Mouse (Mus musculus) right cerebral cortex, adult 2 months (tissue): ENCODE data around the gene Nelfe.
"Not testable (repeated sequence)": the region's sequence is repeated elsewhere in the genome, so short reads cannot be mapped to it uniquely, and the experiment has no call there.

Source experiments
- DNase-seq, 2 experiments: peaks; one replicate each; pipeline ENCODE4 v3.0.0; 2021 to 2022; ENCODE audit warnings: low spot score in 2 of 2

The Nelfe gene

GRCm38 (mm10) chr17:34849722-34850516 is at the start of gene Nelfe, which contains the start of gene Skiv2l:
Gene Nelfe (plus strand): TSS chr17:34850391.
Gene Skiv2l (minus strand): TSS chr17:34850210.
- DNase-seq = peak; percentile 97 to 98

GRCm38 (mm10) chr17:34800781-34801305 is 49.3 kb upstream of the Nelfe start:
- not testable (repeated sequence) for DNase-seq

- DNase-seq = not testable (repeated sequence)
Measured at GRCm38 (mm10) chr17:34802756-34803155, 47.4 kb upstream of the Nelfe start.

DNA sequence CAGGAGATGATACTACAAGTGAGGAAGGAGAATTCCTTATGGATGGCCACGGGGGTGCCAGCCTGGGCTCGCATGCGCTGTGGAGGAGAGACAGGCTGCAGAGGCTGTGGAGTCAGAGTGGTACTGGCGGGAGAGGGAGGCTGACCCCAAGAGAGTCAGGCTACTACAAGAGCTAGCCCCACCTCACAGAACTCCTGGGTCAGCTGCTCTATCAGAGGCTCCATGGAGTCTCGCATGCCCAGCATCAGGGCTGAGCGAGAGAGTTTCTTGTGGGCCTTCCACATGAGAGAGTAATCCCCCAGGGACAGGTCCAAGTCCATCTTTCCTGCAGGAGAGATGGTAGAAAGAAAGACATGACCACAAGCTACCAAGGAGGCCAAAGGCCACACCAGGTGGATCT is 46.8 kb upstream of the Nelfe start:
- DNase-seq = not testable (repeated sequence)

- not testable (repeated sequence) for DNase-seq
Measured at GRCm38 (mm10) chr17:34804301-34804700, 45.9 kb upstream of the Nelfe start, which contains the start of gene Cyp21a1. Gene Cyp21a1 (minus strand): TSS chr17:34804561.

DNA sequence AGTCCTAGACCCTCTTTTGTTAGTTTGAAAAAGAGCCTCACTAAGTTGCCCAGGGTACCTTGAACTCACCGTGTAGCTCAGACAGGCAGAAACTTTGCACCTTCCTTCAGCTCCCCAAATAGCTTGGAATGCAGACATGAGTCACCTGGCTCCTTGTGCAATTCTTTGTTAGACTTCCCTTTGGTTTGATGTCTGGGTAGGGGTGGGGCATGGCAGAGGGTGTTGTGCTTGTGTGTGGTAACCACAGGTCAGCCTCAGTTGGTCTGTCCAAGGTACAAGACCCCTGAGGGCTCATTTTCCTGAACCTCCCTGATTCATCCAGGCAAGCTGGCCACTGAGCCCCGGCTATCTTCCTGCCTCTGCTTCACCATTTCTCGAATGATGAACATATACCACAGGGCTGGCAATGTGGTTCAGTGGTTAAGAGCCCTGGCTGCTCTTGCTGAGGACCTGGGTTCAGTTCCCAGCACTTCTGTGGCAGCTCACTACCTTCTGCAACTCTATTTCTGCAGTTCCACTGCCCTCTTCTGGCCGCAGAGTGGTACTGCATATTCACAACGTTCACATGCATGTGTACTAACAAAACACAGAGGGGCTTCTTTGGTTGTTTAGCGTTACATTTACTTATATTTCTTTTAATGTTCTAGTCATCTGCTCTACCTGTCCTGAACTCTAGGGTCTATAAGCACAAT is 45.2 kb upstream of the Nelfe start:
- no peak for DNase-seq

GRCm38 (mm10) chr17:34807176-34807575 is 43.0 kb upstream of the Nelfe start:
- no peak for DNase-seq

- no peak for DNase-seq
Measured at GRCm38 (mm10) chr17:34808599-34809205, 41.5 kb upstream of the Nelfe start.

- DNase-seq = not testable (repeated sequence)
Measured at GRCm38 (mm10) chr17:34810411-34810810, 39.8 kb upstream of the Nelfe start.

DNA sequence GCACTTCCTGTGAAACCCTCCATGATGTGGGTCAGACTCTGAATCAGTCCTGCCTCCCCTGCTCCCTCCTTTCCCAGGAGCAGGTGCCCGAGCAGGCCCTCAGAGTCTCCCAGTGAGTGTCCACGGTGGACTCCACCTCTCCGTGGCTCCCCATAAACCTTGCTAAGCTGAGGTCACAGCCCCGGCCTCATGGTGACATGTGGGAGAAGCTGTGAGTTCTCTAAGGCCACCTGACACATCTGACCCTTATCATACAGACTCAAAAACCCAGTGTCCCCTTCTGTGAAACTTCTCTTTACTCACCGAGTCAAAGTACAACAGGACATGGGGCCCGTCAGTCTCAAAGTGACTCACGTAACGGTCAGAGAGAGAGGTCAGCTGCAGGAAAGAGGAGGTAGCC is 39.4 kb upstream of the Nelfe start:
- DNase-seq = not testable (repeated sequence)

- no peak for DNase-seq
Measured at GRCm38 (mm10) chr17:34811275-34811674, 38.9 kb upstream of the Nelfe start.

DNA sequence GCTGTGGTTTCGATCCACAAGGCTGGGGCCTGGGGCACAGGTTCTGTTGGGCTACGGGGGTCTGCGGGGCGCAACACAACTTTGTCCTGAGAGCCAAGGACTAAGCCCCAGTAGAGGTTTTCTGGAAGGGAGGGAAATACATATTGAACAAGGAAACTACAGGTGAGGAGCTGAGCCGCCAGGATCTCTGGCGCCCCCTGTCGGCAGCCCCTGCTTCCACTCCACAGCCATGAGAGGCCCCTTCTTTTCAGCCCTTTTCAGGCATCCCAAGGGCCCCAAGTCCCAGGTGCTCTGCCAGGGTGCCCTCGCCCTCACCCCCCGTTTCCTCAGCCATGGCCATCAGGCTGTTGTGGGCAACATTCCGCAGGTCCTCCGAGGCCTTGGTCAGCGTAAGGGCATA is 36.4 kb upstream of the Nelfe start:
- DNase-seq = peak; percentile 28 to 30

- no peak for DNase-seq
Measured at GRCm38 (mm10) chr17:34814818-34815370, 35.3 kb upstream of the Nelfe start.

DNA sequence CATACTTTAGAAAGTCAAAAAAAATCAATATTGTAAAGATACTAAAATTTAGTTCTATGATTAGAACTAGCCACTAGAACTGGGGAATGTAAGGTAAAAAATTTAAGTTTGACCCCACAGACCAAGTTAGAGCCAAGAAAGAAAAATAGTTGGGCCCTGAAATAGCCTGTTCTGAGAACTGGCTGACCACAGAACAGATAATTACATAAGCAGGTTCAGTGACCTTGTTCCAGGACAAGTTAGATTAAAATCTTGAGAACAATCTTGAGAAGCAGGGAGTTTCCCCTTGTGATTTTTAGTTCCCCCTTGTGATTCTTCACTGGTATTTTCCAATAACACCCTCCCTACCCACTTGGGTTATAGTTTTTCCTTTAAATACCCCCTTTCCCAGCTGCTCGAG is 19.4 kb upstream of the Nelfe start:
- not testable (repeated sequence) for DNase-seq

- DNase-seq = no peak
Measured at GRCm38 (mm10) chr17:34836155-34836855, 13.9 kb upstream of the Nelfe start.

DNA sequence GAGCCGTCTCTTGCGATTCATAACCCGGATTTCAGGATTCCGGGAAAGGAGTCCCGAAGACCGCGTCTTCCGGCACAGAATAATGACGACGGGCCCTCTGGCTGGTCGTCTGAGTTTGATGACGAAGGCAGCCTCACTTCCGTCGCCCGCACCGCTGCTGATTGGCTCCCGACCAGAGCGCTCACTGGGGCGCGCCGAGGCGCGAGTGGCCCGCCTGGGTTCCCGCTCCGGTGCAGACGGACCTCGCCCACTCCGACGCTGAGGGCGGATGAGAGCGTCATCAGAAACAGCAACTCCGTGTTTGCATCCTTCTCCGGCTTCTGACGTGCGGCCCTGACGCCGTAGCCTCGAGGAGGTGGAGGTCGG is 13.4 kb upstream of the Nelfe start, which contains the start of the genes Stk19 and Dxo:
Stk19 (minus strand) TSS at position 90 of the 366 bp plus-strand sequence.
Dxo (plus strand) TSS at position 164 of the 366 bp plus-strand sequence.
- DNase-seq = peak; percentile 99

DNA sequence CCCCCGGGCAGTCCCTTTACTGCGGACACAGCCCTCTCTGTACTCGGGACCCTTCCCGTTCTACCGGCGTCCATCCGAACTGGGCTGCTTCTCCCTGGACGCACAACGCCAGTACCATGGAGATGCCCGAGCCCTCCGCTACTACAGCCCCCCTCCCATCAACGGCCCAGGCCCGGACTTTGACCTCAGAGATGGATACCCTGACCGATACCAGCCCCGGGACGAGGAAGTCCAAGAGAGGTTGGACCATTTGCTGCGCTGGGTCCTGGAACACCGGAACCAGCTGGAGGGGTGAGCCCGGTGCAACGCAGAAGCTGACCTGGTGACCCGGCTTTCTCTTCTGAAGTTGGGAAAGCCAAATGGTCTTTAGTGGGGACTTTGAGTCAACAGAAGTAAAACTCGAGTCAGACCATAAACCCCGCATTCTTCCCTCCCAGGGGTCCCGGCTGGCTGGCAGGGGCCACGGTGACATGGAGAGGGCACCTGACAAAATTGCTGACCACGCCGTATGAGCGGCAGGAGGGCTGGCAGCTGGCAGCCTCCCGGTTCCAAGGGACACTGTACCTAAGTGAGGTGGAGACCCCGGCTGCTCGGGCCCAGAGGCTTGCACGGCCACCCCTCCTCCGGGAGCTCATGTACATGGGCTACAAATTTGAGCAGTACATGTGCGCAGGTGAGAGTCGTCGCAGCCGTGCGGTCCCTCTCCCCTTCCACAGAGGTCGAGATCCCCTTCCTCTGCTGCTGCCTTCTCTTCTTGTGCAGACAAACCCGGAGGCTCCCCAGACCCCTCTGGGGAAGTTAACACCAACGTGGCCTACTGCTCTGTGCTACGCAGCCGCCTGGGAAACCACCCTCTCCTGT is 12.5 kb upstream of the Nelfe start:
- no peak for DNase-seq

DNA sequence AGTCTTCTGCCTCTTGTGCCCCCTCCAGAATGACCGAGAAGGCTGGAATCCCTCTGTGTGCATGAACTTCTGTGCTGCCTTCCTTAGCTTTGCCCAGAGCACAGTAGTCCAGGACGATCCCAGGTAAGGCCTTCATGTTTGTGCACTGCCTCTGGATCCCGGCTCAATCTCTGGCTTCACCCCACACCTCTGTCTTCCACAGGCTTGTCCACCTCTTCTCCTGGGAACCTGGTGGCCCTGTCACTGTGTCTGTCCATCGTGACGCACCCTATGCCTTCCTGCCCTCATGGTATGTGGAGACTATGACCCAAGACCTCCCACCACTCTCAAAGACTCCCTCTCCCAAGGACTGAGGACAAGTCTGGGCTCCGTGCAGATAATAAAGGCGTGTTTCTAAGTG is 11.4 kb upstream of the Nelfe start:
- no peak for DNase-seq

GRCm38 (mm10) chr17:34840736-34841307 is 9.4 kb upstream of the Nelfe start:
- no peak for DNase-seq

- no peak for DNase-seq
Measured at GRCm38 (mm10) chr17:34844884-34845283, 5.3 kb upstream of the Nelfe start.
